Mouse (Mus musculus): ENCODE measurements at regions not wholly inside any gene's neighbourhood (a gene's known extent, or its start where the extent isn't known, plus 50 kb on each side); places are given as distances from the start of the nearest gene placed in this dataset.
A peak's percentile ranks its signal among the peaks of the same experiment; 100 is the strongest.
"Not testable (repeated sequence)": the region's sequence is repeated elsewhere in the genome, so short reads cannot be mapped to it uniquely, and the experiment has no call there.

GRCm38 (mm10) chr5:91861440-91862187 is 101.3 kb downstream of the Rchy1 start:
- DNase-seq (no peak), ATAC-seq (no peak)
- Histone ChIP-seq H3K4me1 (ENCODE audit: insufficient read depth) (no peaks in the 10 kb centered on the region), H3K9ac (replicated peaks) (no peak overlapping the region), H3K4me2 (ENCODE audit: low read depth, low read length) (no peak overlapping the region), H3K36me3 (replicated peaks; ENCODE audit: insufficient read depth, low read length) (no peaks in the 10 kb centered on the region), H3K27ac (ENCODE audit: low read depth) (no peak overlapping the region), H3K27me3 (ENCODE audit: insufficient read depth, low read length) (no peaks in the 10 kb centered on the region), H3K9me3 (ENCODE audit: low read length) (no peaks in the 10 kb centered on the region), H3K4me3 (ENCODE audit: low read depth, low read length) (no peak overlapping the region)
- TF ChIP-seq EP300 (IDR thresholded peaks at IDR 0.05; ENCODE audit: low read depth) (no peak), CTCF (IDR thresholded peaks at IDR 0.05; ENCODE audit: low read depth) (peak; percentile 48)
- 68% methylated on average over 11 of the region's 11 CpGs for WGBS (ENCODE audit: insufficient replicate concordance)

- no peak overlapping the region for H3K9ac ChIP-seq (replicated peaks)
Measured at GRCm38 (mm10) chr5:91860489-91860888, 102.4 kb downstream of the Rchy1 start.

GRCm38 (mm10) chr5:91852330-91852729 is 110.5 kb downstream of the Rchy1 start:
- TF ChIP-seq CTCF (IDR thresholded peaks at IDR 0.05; ENCODE audit: low read depth) (no peak), EP300 (IDR thresholded peaks at IDR 0.05; ENCODE audit: low read depth) (no peak)
- H3K4me1 ChIP-seq (ENCODE audit: insufficient read depth): peaks cover 3% of the 10 kb centered on the region; the same call in 1 of the 2 replicates
- ATAC-seq (no peak), DNase-seq (no peak)
- H3K36me3 ChIP-seq (replicated peaks; ENCODE audit: insufficient read depth, low read length): no peaks in the 10 kb centered on the region
- 58% methylated on average over 4 of the region's 4 CpGs for WGBS (ENCODE audit: insufficient replicate concordance)
- no peak overlapping the region for H3K9ac ChIP-seq (replicated peaks)
- H3K4me3 ChIP-seq (ENCODE audit: low read depth, low read length): no peak overlapping the region
- no peak overlapping the region for H3K27ac ChIP-seq (ENCODE audit: low read depth)
- H3K9me3 ChIP-seq (ENCODE audit: low read length): no peaks in the 10 kb centered on the region
- H3K27me3 ChIP-seq (ENCODE audit: insufficient read depth, low read length): no peaks in the 10 kb centered on the region
- no peak overlapping the region for H3K4me2 ChIP-seq (ENCODE audit: low read depth, low read length)

More at GRCm38 (mm10) chr5:91860489-91860888, 102.4 kb downstream of the Rchy1 start:
- Histone ChIP-seq H3K27me3 (ENCODE audit: insufficient read depth, low read length) (no peaks in the 10 kb centered on the region), H3K36me3 (replicated peaks; ENCODE audit: insufficient read depth, low read length) (no peaks in the 10 kb centered on the region), H3K4me3 (ENCODE audit: low read depth, low read length) (no peak overlapping the region), H3K9me3 (ENCODE audit: low read length) (no peaks in the 10 kb centered on the region), H3K27ac (ENCODE audit: low read depth) (no peak overlapping the region), H3K4me1 (ENCODE audit: insufficient read depth) (no peaks in the 10 kb centered on the region), H3K4me2 (ENCODE audit: low read depth, low read length) (no peak overlapping the region)
- DNase-seq (no peak), ATAC-seq (no peak)
- no peak for TF ChIP-seq CTCF (IDR thresholded peaks at IDR 0.05; ENCODE audit: low read depth)
- TF ChIP-seq EP300 (IDR thresholded peaks at IDR 0.05; ENCODE audit: low read depth): no peak
- 65% methylated on average over 2 of the region's 2 CpGs for WGBS (ENCODE audit: insufficient replicate concordance)

GRCm38 (mm10) chr5:91850862-91851569 is 111.9 kb downstream of the Rchy1 start:
- not testable (repeated sequence) for H3K4me3 ChIP-seq (ENCODE audit: low read depth, low read length); H3K4me1 ChIP-seq (ENCODE audit: insufficient read depth); H3K9ac ChIP-seq (replicated peaks); H3K36me3 ChIP-seq (replicated peaks; ENCODE audit: insufficient read depth, low read length); DNase-seq; H3K9me3 ChIP-seq (ENCODE audit: low read length); H3K27me3 ChIP-seq (ENCODE audit: insufficient read depth, low read length)
- ATAC-seq: peak; percentile 56
- 63% methylated on average over 4 of the region's 4 CpGs for WGBS (ENCODE audit: insufficient replicate concordance)
- Histone ChIP-seq H3K4me2 (ENCODE audit: low read depth, low read length) (peak overlapping the region; percentile 48), H3K27ac (ENCODE audit: low read depth) (peak overlapping the region; percentile 51; the same call in 1 of the 2 replicates)
- 0 out of 2 replicates have a peak, but pooled peaks have one; percentile 31 for TF ChIP-seq EP300 (IDR thresholded peaks at IDR 0.05; ENCODE audit: low read depth)

- Histone ChIP-seq H3K4me3 (ENCODE audit: low read depth, low read length) (no peak overlapping the region; the same call in 1 of the 2 replicates), H3K9ac (replicated peaks) (0 out of 2 replicates have a peak overlapping the region, but pooled peaks have one; percentile 13), H3K36me3 (replicated peaks; ENCODE audit: insufficient read depth, low read length) (no peaks in the 10 kb centered on the region), H3K27me3 (ENCODE audit: insufficient read depth, low read length) (no peaks in the 10 kb centered on the region), H3K9me3 (ENCODE audit: low read length) (no peaks in the 10 kb centered on the region), H3K4me2 (ENCODE audit: low read depth, low read length) (peak overlapping the region; percentile 48), H3K27ac (ENCODE audit: low read depth) (no peak overlapping the region), H3K4me1 (ENCODE audit: insufficient read depth) (peaks cover 3% of the 10 kb centered on the region; the same call in 1 of the 2 replicates)
- TF ChIP-seq EP300 (IDR thresholded peaks at IDR 0.05; ENCODE audit: low read depth) (no peak), CTCF (IDR thresholded peaks at IDR 0.05; ENCODE audit: low read depth) (no peak)
- ATAC-seq: 0 out of 2 replicates have a peak, but pooled peaks have one; percentile 36
- WGBS (ENCODE audit: insufficient replicate concordance): 74% methylated on average over 5 of the region's 5 CpGs
- no peak for DNase-seq
Measured at GRCm38 (mm10) chr5:91850440-91850839, 112.4 kb downstream of the Rchy1 start.

GRCm38 (mm10) chr5:91849533-91849932 is 113.3 kb downstream of the Rchy1 start:
- H3K4me3 ChIP-seq (ENCODE audit: low read depth, low read length): no peak overlapping the region
- no peaks in the 10 kb centered on the region for H3K9me3 ChIP-seq (ENCODE audit: low read length)
- 67% methylated on average over 2 of the region's 2 CpGs for WGBS (ENCODE audit: insufficient replicate concordance)
- DNase-seq (no peak), ATAC-seq (no peak)
- H3K27me3 ChIP-seq (ENCODE audit: insufficient read depth, low read length): no peaks in the 10 kb centered on the region
- TF ChIP-seq CTCF (IDR thresholded peaks at IDR 0.05; ENCODE audit: low read depth) (no peak), EP300 (IDR thresholded peaks at IDR 0.05; ENCODE audit: low read depth) (no peak)
- peaks cover 3% of the 10 kb centered on the region; the same call in 1 of the 2 replicates for H3K4me1 ChIP-seq (ENCODE audit: insufficient read depth)
- H3K27ac ChIP-seq (ENCODE audit: low read depth): no peak overlapping the region
- H3K4me2 ChIP-seq (ENCODE audit: low read depth, low read length): peak overlapping the region; percentile 48; the same call in 1 of the 2 replicates
- H3K36me3 ChIP-seq (replicated peaks; ENCODE audit: insufficient read depth, low read length): no peaks in the 10 kb centered on the region
- H3K9ac ChIP-seq (replicated peaks): no peak overlapping the region
